Mouse (Mus musculus) cerebellum, adult 11 months (tissue): ENCODE data around the gene Nrg3.
A peak's percentile ranks its signal among the peaks of the same experiment; 100 is the strongest.

Source experiments
- DNase-seq: peaks from one replicate; pipeline ENCODE4 v3.0.0; 2022

The Nrg3 gene

GRCm38 (mm10) chr14:39472790-39473761 is at the start of gene Nrg3:
Gene Nrg3, minus strand, starts transcription at chr14:39473088.
- DNase-seq, result peak; percentile 72

- peak; percentile 6 for DNase-seq
Measured at GRCm38 (mm10) chr14:39508956-39509355, 36.1 kb upstream of the Nrg3 start.

- peak; percentile 52 for DNase-seq
Measured at GRCm38 (mm10) chr14:39473771-39474211, 903 bp upstream of the Nrg3 start.

GRCm38 (mm10) chr14:39472146-39472751 is 639 bp downstream of the Nrg3 start:
- DNase-seq, result peak; percentile 33

GRCm38 (mm10) chr14:39471236-39471981 is 1.5 kb downstream of the Nrg3 start:
- no peak for DNase-seq

GRCm38 (mm10) chr14:39445501-39445900 is 27.4 kb downstream of the Nrg3 start:
- no peak for DNase-seq

- no peak for DNase-seq
Measured at GRCm38 (mm10) chr14:39428503-39428902, 44.4 kb downstream of the Nrg3 start.

GRCm38 (mm10) chr14:39421874-39422273 is 51.0 kb downstream of the Nrg3 start:
- DNase-seq, result no peak

GRCm38 (mm10) chr14:39413270-39413669 is 59.6 kb downstream of the Nrg3 start:
- no peak for DNase-seq

- no peak for DNase-seq
Measured at GRCm38 (mm10) chr14:39386845-39387244, 86.0 kb downstream of the Nrg3 start.

GRCm38 (mm10) chr14:39381321-39381720 is 91.6 kb downstream of the Nrg3 start:
- no peak for DNase-seq

- no peak for DNase-seq
Measured at GRCm38 (mm10) chr14:39373220-39373619, 99.7 kb downstream of the Nrg3 start.

- no peak for DNase-seq
Measured at GRCm38 (mm10) chr14:39356251-39356650, 116.6 kb downstream of the Nrg3 start.

GRCm38 (mm10) chr14:39351979-39352737 is 120.7 kb downstream of the Nrg3 start:
- no peak for DNase-seq

GRCm38 (mm10) chr14:39317424-39318110 is 155.3 kb downstream of the Nrg3 start:
- DNase-seq, result peak; percentile 62

- DNase-seq, result no peak
Measured at GRCm38 (mm10) chr14:39314111-39314510, 158.8 kb downstream of the Nrg3 start.

GRCm38 (mm10) chr14:39265121-39265520 is 207.8 kb downstream of the Nrg3 start:
- no peak for DNase-seq

- DNase-seq, result no peak
Measured at GRCm38 (mm10) chr14:39264422-39264821, 208.5 kb downstream of the Nrg3 start.

- DNase-seq, result peak; percentile 4
Measured at GRCm38 (mm10) chr14:39261016-39261415, 211.9 kb downstream of the Nrg3 start.

GRCm38 (mm10) chr14:39255391-39255790 is 217.5 kb downstream of the Nrg3 start:
- DNase-seq, result no peak

GRCm38 (mm10) chr14:39240267-39240666 is 232.6 kb downstream of the Nrg3 start:
- no peak for DNase-seq

GRCm38 (mm10) chr14:39211472-39211871 is 261.4 kb downstream of the Nrg3 start:
- no peak for DNase-seq
